Mouse (Mus musculus) retina, embryonic 14.5 days (tissue): ENCODE results near the gene Tvp23a.

Source experiments
- DNase-seq: peaks from one replicate; pipeline ENCODE4 v3.0.0-alpha.2; 2015; ENCODE audit warnings: low spot score

Gene Tvp23a

GRCm38 (mm10) chr16:10453872-10454582, 6.9 kb upstream of the Tvp23a start:
- DNase-seq: no peak

GRCm38 (mm10) chr16:10452445-10452896, 5.3 kb upstream of the Tvp23a start:
- DNase-seq: no peak

DNA sequence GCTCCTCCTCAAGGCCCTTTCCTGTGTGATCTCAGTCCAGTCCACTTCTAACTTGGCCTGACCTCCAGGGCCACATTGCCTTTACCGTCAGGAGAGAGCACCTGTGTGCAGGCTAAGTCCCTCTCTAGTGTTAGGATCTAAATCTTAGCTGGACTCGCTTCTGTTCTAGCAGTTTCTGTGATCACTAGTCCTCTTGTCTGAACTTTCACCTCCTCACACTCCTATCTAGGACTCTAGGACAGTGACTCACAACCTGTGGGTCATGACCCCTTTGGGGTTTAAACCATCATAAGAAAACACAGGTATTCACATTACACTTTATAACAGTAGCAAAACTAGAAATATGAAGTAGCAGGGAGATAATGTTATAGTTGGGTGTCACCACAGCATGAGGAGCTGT, 4.7 kb upstream of the Tvp23a start:
- DNase-seq: no peak

DNA sequence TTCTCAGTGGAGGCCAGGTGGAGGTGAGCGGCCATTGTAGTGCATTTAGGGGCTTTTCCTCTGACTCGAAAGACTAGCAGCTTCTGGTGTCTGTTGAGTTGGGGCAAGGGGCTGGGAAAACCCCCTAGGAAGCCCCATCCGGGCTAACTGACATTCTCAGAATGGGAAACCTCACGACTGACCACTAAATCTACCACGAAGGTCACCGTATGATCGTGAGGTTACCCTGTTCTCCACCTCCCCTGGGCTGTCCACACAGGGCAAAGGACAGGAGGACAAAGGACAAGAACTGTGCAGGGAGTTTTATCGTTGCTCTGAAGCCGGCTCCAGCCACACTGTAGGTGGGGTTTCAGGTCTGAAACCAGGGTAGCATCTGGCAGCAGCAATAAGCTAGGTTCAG, 1.8 kb upstream of the Tvp23a start:
- DNase-seq: no peak

GRCm38 (mm10) chr16:10447781-10448180, 619 bp upstream of the Tvp23a start:
- DNase-seq: no peak

- no peak for DNase-seq
Measured at GRCm38 (mm10) chr16:10446573-10447263, 444 bp downstream of the Tvp23a start.

- no peak for DNase-seq
Measured at GRCm38 (mm10) chr16:10443723-10444122, 3.4 kb downstream of the Tvp23a start.

- DNase-seq: no peak
Measured at GRCm38 (mm10) chr16:10441761-10442160, 5.4 kb downstream of the Tvp23a start.

DNA sequence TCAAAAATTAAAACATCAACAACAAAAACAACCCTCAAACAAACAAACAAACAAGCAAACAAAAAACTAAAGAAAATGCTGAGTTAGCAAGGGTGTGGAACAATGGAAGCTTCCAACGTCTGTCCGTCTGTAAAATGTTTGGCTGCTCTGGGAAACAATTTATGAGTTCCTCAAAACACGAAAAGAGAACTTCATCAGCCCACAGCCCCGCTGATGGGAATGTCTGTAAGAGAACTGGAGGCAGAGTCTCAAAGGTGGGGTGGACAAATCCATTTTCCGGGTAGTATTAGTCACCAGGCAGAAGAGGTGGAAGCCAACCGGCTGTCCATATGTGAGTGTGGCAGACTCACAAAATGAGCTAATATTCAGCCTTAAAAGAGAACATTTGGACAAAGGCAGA, 5.8 kb downstream of the Tvp23a start:
- no peak for DNase-seq

GRCm38 (mm10) chr16:10438055-10438454, 9.1 kb downstream of the Tvp23a start:
- no peak for DNase-seq

DNA sequence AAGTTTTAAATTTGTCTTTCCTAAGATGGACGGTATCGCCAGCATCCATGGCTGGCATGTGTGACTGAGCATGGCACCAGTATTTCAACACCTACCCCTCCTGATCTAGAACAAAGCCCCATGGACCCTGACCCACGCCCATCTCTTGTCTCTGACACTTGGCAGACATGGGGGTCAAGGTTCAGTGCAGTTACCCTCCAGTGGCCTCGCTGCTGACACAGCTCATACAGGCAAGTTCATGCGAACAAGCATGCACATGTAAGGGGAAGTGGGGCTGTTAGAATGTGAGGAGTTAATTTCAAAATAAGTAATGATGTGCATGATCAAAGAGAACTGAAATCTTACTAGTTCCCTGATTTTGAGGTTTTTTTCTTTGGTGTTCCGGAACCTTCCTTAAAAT, 11.0 kb downstream of the Tvp23a start:
- no peak for DNase-seq

- DNase-seq: no peak
Measured at GRCm38 (mm10) chr16:10433344-10433743, 13.8 kb downstream of the Tvp23a start.

DNA sequence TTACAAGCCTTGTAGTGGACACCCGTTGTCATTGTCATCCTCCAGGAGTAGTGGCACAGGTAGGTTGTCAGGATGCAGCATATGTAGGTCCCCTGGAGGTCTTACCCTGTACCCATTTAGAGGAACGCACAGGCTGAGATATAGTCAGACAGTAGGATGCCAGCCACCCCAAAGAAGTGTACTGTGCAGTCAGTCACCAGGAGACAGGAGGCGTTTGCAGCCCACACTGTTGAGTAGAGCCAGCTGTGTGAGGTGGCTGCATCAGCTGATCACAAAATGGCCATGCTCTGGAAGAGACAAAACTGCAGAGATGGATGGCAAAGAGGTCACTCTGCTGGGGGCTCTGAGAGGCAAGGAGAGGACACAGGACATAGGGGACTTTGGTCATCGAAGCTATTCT, 14.8 kb downstream of the Tvp23a start:
- DNase-seq: no peak

GRCm38 (mm10) chr16:10431911-10432310, 15.3 kb downstream of the Tvp23a start:
- no peak for DNase-seq

DNA sequence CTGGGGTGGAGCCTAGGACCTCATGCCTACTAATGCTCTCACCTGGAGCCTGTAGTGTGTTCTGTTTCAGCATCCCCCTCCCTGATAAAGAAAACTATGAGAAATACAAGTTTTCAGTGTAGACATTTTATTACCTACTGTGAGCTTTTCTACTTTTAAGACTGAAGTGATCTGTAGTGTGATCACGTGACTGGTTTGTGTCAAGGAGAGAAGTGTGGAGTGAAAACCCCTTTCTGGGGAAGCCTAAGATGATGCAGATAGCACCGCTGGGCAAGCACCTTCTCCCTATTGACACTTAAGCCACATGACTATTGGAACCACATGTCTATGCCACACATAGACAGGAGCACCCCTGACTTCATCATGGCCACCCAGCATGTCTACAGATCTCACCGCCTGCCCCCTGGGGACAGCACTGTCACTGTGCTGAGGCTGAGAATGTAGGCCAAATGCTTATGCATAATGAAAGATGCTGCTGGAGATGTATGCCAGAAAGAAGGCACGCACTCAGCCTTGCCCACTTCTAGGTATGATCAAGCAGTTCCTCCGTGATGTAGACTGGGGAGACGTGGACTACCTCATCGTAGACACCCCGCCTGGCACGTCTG, 26.6 kb downstream of the Tvp23a start:
- DNase-seq: no peak

GRCm38 (mm10) chr16:10417723-10418259, 29.4 kb downstream of the Tvp23a start:
- DNase-seq: no peak

DNA sequence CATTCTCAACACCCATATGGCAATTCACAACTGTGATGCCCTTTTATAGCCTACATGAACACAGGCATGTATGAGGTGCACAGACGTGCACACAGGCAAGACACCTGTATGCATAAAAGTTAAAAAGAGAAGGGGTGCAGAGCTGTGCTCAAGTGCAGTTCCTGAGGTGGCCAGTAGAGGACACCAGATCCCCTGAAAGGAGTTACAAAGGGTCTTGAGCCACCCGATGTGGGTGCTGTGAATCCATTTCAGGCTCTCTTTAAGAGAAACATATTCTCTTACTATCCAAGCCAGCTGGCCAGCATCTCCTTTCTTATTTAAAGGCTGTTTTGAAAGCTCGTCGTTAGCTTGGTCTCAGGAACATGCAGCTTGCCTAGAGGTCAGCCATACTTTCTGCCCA, 30.3 kb downstream of the Tvp23a start:
- peak; percentile 11 for DNase-seq

- no peak for DNase-seq
Measured at GRCm38 (mm10) chr16:10415976-10416375, 31.2 kb downstream of the Tvp23a start.

GRCm38 (mm10) chr16:10411764-10412746, 35.1 kb downstream of the Tvp23a start, which contains the start of gene Nubp1:
Gene Nubp1, plus strand, starts transcription at chr16:10411948.
- peak; percentile 93 for DNase-seq

GRCm38 (mm10) chr16:10399160-10399559, 48.0 kb downstream of the Tvp23a start:
- DNase-seq: peak; percentile 92

DNA sequence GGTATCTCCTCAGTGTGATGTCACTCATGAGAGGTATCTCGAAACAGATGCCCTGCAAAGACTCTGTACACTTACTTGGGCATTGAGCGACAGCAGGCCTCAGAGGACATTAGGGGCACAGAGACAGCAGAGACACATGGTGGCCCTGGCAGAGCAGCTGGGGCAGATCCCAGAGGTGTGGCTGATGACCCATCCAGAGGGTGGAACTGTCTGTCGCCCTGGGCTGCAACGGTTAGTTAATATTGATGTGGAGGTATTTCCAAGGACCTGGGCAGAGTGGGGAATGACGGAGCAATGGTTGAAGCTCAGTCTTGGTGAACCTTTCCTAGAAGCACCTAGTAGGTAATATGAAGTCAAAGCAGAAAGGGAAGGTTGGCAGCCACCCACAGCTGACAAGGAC, 48.4 kb downstream of the Tvp23a start:
- no peak for DNase-seq
